Comparison of ENCODE assay signal across 8 mouse cellular contexts in genomic region chr2:11288531-11288846, GRCm38 (mm10).
DNase-seq lines count a peak whose midpoint lies in the region.

No protein-coding gene starts in this region.

- no peak overlapping the region for H3K27ac ChIP-seq in midbrain, embryonic 10.5 days (replicated peaks)

- H3K36me3 ChIP-seq in midbrain, embryonic 10.5 days, result no peaks in the 10 kb centered on the region

- no peaks in the 10 kb centered on the region for H3K9me3 ChIP-seq in midbrain, embryonic 10.5 days (replicated peaks)

- no peaks in the 10 kb centered on the region for H3K27me3 ChIP-seq in midbrain, embryonic 10.5 days (ENCODE audit: low read depth, poor library complexity, severe bottlenecking)

- DNase-seq in ZHBTc4 (ENCODE audit: low read depth, low spot score), result peak; percentile 82
- peak; percentile 90 to 93 for DNase-seq in cerebellum, postnatal 10 days
- peak; percentile 56 to 81 for DNase-seq in frontal cortex, postnatal 10 days (ENCODE audit: low spot score in 2 of 2)
- DNase-seq in hindlimb bud, embryonic 11.5 days (ENCODE audit: extremely low spot score, low read depth, low spot score), result peak; percentile 61
- DNase-seq in left cerebral cortex, adult 18-20 months (ENCODE audit: low spot score in 2 of 2), result peak; percentile 89
- DNase-seq in midbrain, embryonic 10.5 days (ENCODE audit: low spot score), result peak; percentile 77
- peak; percentile 74 to 85 for DNase-seq in right cerebral cortex, postnatal 36 days (ENCODE audit: low spot score in 2 of 2)
- peak; percentile 72 to 79 for DNase-seq in urinary bladder, postnatal 36 days (ENCODE audit: low spot score in 2 of 2)

- WGBS in midbrain, embryonic 10.5 days, result 10% methylated on average over 7 of the region's 7 CpGs

- H3K4me3 ChIP-seq in midbrain, embryonic 10.5 days, result no peak overlapping the region

- no peaks in the 10 kb centered on the region for H3K4me1 ChIP-seq in midbrain, embryonic 10.5 days
